Mouse (Mus musculus) olfactory bulb, adult 2 months (tissue): ENCODE results near the gene Efhd2.

Experiments
- CTCF ChIP-seq: fragments of 200-500 bp; IDR thresholded peaks from 2 replicates; pipeline ENCODE4 v1.5.1; 2012; ENCODE audit warnings: low read depth, mild to moderate bottlenecking, low read length, moderate library complexity; ENCODE audit not compliant: insufficient read depth
- POLR2A ChIP-seq: fragments of 200-500 bp; IDR thresholded peaks from 2 replicates; pipeline ENCODE4 v1.6.1; 2012; ENCODE audit warnings: mild to moderate bottlenecking, low read depth, low read length, moderate library complexity; ENCODE audit not compliant: insufficient read depth

DNA sequence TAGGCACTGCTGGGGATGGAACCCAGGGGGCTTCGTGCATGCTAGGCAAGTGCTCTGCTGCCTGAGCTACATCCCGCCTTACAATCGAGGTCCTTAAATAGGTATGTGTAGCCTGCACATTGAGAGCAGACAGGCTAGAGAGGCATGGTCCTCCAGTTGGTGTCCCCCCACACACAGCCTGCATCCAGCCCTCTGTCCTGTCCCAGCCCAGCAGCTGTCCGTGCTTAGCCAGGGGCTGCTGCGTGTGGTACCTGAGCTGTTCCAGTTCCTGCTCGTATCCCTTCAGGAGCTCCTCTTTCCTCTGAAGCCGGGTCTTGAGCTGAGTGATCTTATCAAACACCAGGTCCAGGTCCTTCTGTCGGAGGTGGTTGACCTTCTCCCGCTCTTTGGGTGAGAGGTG, 30.0 kb upstream of the Efhd2 start:
- TF ChIP-seq POLR2A (no peak), CTCF (no peak)
